Mouse (Mus musculus) left cerebral cortex, postnatal 4 days (tissue): Measurements from ENCODE around the gene Ramac. TPM values are rescaled to one million over a fixed set of nuclear protein-coding genes. Genes with fewer than 3 reads are reported as not detected.

Experiments used
- DNase-seq: peaks from one replicate; pipeline ENCODE4 v3.0.0-alpha.2; 2022
- intact Hi-C: fragments of 180-260 bp; cut with DNase I; formaldehyde crosslinking; loops from one replicate; pipeline ENCODE4 v1.15.1; 2025
- total RNA-seq, 2 experiments: library from RNA; stranded (reverse); gene quantifications; 2 replicates each; pipeline ENCODE4 v1.2.3; 2021

The Ramac gene
- 10 to 100 TPM; 54.5 to 61.9 TPM for total RNA-seq

DNA sequence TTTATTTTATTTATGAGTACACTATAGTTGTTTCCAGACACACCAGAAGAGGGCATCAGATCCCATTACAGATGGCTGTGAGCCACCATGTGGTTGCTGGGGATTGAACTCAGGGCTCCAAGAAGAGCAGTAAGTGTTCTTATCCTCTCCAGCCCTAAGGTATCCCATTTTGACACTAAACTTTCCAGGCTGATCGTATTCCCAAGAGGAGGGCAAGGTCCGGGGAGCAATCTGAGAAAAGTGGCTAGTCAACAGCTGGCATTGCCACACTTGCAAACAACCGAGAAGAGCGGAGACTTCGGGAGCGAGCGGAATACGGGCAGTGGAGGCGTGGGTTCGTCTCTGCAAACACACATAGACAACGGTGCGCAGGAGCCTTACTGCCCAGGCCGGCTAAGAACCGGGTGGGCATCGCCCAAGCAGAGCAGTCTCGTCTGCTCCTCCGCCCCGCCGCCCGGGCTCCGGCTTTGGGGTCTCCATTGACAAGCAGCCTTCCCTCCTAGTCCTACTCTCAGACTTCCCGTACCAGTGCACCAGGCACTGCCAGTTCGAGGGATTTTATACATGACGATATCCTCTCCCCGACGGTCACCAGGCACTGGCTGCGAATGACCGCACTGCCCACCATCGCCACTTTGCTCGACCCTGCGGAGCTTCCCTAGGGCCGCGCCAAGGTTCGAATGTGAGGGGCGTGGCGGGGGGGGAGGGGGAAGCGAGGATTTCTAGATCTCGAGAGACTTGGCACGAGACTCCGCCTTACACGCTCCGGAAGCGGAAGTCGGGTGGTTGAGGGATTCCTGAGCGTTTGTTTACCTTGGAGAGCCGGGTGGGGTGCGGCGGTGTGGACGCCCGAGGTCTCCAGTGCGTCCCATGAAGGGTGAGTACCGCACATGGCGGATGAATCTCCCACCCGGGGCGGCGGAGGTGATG lies at the start of gene Ramac:
TSS of gene Ramac (plus strand) at position 746 of the 930 bp plus-strand sequence.
- intact Hi-C loops: loop anchor here (10.0 kb wide), 1 partner anchor 188 kb away; the partner anchor contains the start of gene Whamm
- DNase-seq: peak; percentile 95

DNA sequence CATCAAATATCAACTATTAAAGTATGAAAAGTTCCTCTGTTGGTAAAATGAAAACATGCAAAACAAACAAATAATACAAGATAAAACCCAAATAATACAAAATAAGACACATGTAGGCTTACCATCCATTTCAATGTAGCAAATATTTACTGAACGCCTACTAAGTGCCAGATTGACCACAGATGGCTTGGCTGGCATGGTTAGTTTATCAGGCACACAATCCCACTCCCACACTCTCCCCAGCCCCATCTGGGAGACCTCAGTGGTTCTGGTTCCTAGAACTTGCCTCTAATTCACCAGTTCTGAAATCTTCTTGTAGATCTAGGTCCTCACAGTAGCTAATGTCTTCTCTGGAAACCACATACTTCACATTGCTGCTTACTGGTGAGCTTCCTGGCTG lies 44.1 kb upstream of the Ramac start:
- intact Hi-C loops: no loop called here
- DNase-seq: no peak

DNA sequence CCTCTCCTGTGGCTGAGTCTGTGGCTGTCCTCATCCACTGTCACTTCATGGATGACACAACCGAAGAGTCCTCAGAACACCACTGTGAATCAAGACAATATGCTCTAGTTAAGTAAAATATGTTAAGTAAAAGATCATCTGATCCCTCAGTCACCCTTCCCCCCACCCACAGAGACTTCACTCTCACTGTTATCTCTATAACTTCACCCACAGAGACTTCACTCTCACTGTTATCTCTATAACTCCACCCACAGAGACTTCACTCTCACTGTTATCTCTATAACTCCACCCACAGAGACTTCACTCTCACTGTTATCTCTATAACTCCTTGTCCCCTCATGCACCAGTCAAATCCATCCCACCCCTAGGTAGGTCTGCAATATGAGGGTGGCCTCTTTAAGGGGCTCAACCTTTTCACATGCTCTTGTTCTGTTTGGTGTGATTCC lies 43.5 kb upstream of the Ramac start:
- intact Hi-C loops: no loop called here
- DNase-seq: no peak

DNA sequence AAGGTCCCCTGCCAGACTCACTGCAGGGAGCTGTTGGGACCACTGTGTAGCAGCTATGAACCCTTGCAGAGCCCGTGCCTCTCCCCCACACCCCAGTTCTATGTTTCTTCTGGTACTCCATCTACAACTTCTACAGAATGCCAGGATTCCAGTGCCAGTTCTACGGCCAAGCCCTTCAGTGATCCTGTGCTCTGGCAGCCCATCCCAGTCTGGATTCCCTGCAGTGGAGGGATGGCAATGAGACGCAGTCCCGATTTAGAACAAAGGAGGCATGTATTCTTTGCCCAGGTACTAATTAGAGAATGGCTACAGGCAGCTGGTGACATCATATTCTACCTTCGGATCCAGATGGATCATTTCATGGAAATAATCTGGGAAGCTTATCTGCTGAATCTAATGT lies 41.5 kb upstream of the Ramac start:
- intact Hi-C loops: no loop called here
- peak; percentile 16 for DNase-seq

DNA sequence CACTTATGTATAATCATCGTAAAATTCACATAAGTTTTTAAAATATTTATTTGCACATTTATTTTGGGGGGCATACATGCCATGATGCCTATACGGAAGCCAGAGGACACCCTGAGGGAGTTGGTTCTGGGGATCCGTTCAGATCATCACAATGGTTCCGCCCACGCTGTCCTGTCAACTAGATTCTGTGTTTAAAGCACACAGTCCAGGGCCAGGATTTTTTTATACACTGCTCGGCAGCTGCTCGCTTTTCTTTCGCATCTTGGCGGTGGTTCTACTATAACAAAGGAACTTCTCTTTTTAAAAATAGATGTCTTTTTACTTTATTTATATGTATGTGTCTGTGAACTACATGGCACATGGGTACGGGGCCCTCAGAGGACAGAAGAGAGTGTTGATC lies 38.9 kb upstream of the Ramac start:
- DNase-seq: no peak
- intact Hi-C loops: no loop called here

DNA sequence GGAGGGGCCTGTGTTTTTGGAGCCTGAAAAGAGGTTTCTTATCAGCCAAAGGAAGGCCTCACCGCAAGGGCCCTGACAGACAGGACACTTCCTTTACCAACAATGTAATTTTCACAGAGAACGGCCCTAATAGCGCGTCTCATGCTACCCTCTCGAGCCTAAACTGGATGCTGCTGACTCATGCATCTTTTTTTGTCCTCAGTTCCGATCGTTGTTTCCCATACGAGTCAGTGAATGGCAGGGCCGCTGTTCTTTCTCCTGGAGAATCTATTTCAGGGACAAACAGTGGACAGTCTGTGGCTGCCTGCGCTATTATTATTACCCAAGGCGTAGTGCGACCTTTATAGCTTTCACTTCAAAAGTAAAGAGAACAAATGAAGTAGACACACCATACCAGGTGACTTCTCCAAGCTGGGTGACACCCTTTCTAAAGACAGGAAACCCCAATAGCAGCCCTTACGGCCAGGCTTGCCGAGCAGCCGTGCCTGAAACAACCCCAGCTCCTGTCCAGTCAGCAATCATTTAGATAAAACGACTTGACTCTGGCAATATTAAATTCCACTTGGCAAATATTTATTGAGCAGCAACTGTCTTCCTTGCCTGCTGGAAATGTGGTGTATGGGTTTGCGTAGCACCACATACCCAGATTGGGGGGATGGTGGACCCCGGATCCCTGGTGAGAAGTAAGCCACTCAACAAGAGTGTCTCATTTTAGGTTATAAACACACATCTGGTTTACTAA lies 36.6 kb upstream of the Ramac start:
- no peak for DNase-seq
- intact Hi-C loops: no loop called here

DNA sequence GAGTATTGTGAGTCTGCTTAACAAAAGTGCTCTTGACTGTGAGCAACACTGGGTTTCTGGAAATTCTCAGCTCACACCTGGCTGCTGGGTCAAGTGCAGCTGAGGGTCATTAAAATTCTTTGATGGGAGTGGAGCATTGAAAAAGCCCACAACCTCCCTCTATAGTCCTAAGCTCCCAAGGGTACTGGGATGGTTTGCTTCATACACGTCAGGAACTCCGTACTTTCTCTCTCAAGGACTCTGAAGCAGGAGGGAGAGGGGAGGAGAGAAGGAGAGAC lies 36.1 kb upstream of the Ramac start:
- intact Hi-C loops: no loop called here

DNA sequence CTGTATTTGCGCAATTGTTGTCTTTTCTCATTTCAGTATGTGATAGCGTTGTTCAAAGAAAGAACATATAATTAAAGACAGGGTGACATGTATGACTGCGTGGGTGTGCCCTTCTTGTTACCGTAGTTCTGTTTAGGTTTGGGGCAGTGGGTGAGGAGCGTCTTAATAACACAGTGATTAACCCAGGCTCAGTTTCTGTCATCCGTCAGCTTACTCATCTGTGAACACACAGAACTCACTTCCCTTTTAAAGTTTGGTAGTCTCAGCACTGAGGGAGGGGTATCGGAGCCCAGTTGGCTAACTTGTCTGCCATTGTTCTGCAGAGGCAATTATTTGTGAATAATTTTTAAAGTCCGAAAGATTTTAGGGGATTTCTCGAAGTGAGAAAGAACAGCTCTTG lies 35.0 kb upstream of the Ramac start:
- intact Hi-C loops: no loop called here
- no peak for DNase-seq

More for the DNA sequence above, 36.1 kb upstream of the Ramac start:
- no peak for DNase-seq

DNA sequence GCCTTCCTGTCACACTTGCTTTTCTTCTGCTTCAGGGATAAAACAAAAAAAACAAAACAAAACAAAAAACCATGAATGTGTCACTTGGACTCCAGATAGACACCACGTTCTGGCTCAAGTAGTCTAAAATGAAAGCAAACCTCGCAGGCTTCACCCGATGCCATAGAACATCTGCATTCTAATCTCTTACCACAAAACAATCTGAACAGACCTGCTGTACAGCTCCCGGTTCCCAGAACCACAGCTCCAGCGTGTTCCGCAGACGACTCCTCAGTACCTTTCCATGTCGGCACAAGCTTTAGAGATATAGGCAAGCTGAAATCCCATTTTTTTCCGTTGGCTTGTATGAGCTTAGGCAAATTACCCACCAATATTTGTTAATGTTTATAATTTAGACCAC lies 32.9 kb upstream of the Ramac start:
- DNase-seq: no peak
- intact Hi-C loops: no loop called here

DNA sequence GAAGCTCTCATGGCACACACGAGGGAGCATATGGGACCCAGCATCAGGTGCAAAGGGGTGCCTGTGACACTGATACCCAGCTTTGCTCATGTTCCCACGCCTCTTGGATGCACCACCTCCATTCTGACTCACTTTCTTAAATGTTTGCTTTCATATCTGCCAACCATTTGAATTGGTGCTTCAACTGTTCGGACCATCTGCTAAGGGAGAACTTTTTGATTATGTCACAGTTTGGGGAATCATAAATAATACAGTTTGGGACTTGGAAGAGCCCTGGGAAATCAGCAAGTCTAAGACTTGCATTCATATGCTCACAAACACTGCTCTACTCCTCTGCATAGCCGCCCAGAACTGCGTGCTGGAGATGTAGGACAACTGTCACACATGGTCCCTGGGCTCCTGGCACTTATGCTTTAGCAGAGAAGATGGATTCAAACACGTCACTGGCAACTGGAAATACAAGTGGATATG lies 31.5 kb upstream of the Ramac start:
- no peak for DNase-seq
- intact Hi-C loops: no loop called here

DNA sequence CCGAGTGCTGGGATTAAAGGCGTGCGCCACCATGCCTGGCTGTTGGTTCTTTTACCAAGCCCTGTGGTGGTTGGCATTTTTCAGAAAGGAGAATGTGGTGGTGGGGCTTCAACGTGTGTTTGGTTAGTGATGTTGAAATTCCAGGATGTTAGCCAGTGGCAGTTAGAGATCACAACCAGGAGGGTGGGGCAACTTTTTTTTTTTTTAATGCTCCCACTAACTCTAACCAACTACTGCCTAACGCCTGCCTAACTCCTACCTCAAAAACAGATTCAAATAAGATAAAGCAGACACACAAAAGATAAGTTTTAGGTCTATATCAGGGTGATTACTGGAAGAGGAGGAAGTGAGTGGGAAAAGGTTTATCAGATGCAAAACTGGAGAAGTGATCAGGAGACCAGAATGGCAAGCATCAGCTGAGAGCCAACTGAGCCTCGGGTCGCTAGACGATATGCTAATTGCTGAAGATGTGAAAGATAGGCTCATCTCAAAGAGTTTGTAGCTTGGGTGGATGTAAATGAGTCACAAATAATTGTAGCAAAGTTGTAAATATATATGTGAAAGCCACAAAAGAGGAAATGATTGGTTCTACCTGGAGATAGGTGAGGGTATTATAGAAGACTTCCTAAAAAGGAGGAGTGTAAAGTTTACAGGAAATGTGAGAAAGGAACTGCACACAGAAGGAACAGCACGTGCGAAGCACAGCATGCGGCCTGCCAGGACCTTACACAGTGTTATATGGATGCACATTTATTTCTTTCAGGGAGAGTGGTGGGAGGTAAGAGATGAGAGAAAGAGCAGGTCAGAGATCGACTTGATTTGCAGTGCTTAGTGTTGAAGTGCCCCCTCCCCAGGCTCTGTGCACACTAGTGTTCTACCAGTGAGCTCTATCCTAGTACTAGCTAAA lies 30.3 kb upstream of the Ramac start:
- intact Hi-C loops: no loop called here
- no peak for DNase-seq

DNA sequence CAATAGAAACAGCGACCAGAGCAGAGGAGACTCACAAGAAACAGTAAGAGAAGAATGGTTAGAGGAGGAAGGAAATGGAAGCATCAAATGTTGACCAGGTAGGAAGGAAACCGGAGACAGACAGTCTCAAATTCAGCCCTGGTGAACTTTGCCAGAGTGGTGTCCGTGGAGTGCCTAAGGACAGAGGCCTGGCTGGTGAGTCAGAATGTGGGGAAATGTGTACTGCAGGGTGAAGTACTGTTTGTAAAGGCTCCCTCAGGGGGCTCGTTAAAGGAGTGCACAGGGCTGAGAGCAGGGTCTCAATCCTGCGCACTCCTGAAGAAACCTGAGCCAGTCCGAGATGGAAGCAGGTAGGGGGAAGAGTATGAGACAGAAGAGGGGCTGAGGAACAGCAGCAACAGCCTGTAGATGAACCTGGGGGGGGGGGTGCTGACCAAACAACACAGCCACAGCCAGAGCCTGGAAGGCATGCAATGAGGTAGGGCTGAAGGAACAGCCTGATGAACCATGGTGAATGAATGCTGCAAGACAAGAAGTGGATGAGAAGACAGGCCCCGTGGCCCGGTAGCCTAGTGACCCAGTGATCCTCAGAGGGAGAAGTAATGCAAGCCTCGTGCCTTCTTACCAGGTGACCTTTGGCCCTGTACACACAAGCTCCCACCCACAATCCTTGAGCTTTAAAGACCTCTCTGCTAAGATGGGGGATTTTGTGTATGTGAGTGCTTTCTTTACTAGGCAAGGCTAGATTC lies 27.3 kb upstream of the Ramac start:
- intact Hi-C loops: no loop called here
- DNase-seq: no peak

DNA sequence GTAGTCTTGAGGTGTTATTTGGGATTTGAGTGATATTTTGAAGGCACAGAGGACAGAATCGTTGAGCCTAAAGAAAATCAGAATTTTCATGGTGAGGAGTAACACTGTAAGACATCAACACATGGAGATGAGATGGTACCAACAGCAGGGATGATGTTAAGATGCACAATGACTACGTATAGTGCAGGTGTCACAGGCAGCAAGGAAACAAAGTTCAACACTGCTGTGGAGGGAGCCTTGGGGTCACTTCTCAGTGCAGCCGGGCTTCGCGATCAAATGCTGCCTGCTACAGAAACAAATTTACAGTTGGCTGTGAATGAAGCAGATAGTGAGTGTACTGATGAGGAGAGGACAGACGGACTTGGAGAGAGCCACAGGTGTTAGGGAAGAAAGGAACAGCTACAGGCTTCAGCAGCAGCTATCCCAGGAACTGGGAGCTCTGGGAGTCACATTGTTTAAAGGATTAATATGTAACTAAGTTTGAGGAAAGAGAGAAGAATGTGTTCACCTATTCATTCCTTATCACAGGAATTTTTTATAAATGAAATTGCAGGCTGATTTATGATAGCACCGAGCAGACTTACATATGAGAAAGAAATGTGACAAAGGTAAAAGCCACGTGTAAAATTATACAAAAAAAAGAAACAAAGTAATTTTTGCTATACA lies 23.9 kb upstream of the Ramac start:
- intact Hi-C loops: no loop called here
- no peak for DNase-seq

DNA sequence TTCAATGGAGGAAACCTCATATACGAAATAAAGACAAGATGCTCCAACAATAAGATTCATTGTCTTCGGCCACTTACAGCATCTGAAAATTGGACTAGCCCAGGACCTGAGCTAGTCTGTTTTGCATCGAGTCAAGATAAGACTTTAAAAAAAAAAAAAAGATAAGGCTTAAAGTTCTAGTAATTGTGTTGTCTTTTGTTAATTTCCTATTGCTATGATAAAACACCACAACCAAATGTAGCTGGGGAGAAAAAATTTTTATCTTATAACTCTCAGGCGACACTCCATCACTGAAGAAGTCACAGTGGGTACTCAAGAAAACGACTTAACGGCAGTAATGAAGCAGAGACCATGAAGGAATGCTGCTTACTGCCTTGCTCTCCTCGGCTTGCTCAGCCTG lies 22.7 kb upstream of the Ramac start:
- DNase-seq: no peak
- intact Hi-C loops: no loop called here

DNA sequence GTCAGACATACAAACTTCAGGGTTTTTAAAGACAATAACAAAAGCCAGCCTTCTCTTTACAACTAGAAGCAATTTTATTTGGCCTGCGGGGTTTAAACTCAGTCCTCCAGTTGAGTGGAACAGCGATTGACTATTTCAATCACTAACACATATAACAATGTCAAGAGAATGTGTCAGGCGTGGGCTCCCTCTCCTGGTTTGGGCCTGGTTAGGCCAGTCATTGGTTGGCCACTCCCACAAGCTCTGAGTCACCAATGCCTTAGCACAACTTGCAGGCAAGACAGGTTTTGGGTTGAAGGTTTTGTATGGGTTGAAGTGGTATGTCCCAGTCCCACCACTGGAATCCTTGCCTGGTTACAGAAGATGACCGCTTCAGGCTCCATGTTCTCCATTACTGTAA lies 18.6 kb upstream of the Ramac start:
- DNase-seq: peak; percentile 48
- intact Hi-C loops: no loop called here

DNA sequence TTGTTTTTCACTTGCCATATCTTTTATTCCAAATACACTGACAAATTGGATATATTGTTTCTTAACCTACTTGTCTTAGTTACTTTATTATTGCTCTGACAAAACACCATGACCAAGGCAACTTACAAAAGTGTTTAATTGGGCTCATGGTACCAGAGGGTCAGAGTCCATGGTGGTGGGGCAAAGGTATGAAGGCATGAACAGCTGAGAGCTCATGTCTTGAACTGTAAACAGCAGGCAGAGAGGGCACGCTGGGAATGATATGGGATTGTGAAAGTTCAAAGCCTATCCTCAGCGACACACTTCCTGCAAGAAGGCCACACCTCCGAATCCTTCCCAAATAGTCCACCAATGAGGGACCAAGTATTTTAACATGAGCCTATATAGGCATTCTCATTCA lies 14.8 kb upstream of the Ramac start:
- DNase-seq: no peak
- intact Hi-C loops: no loop called here

DNA sequence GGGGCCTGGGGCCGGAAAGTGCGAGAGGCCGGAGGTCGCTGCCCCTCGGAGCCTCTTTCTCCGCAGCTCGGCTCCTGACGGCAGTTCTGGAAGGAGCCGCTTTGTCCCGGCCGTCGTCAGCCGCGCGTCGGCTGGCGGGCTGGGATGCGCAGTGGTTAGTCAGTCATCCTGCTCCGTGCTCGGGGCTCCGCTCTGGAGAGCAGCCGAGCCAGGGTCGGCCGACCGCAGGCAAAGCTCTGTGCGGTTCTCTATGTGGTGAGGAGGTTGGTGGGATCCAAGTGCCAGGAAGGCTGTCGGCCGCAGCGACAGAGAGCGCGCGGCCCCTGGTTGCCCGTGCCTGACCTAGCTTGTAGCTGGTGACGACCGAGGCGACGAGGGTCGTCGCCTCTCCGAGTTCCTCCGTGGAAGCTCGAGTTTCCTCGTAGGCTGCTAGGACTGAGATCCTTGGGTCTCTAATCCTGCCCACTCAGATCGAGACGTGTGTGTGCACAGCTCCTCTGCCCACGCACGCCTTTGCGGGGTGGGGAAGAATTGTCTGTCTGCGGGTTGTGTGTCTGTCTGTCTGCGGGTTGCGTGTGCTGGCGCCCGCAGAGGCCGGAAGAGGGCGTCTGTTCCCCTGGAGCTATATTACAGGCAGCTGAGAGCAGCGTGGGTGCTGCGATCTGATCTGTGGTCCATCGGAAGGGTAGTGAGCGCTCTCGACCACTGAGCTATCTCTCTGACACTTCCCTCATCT lies 553 bp downstream of the Ramac start:
- DNase-seq: peak; percentile 12
- intact Hi-C loops: loop anchor here (10.0 kb wide), 1 partner anchor 188 kb away; the partner anchor contains the start of gene Whamm

DNA sequence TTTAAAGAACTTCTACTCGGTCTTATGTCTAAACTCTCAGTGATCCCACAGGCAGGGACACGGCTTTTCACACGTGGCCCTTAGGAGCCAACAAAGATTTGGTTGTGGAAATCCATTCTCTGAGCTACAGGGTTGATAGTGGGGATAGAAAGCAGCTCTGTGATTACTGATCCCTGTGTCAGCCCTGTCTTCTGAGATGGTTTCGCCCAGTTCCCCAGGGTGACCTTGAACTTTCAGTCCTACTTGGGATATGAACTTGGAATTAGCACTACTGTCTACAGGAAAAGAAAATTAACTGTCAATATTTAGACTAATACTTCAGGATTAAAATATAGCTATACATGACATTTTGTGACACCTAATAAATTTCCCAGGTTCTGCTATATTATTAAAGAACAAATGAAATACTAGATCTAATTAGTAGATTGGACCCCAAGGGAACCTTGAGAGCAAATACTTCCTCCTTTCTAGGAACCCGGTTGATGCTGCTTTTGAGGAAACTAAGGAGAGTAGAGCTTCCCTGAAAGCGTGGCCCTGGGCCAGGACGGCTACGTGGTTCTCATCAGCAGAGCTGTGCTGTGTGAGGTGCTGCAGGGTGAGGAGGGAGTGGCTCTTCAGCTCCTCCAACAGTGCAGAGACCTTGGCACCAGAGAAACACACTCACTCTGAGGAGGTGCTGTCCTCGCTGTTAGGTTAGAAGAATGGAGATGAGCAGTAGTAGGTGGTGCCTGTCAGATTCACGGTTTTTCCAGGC lies 10.2 kb downstream of the Ramac start:
- intact Hi-C loops: loop anchor here (10.0 kb wide), 1 partner anchor 608 kb away; no protein-coding TSS in a partner anchor
- DNase-seq: no peak
